Mouse (Mus musculus) cerebellum, adult 2 months (tissue): ENCODE results near the gene Ahdc1.

Experiments used
- CTCF ChIP-seq: fragments of 200-500 bp; IDR thresholded peaks from 2 replicates; pipeline ENCODE4 v1.5.1; 2011; ENCODE audit warnings: low read depth, mild to moderate bottlenecking, control low read depth, low read length, moderate library complexity, borderline replicate concordance; ENCODE audit not compliant: insufficient read depth
- POLR2A ChIP-seq: fragments of 200-500 bp; IDR thresholded peaks from 2 replicates; pipeline ENCODE4 v1.6.1; 2011; ENCODE audit warnings: low read length, control low read depth, borderline replicate concordance; ENCODE audit not compliant: insufficient read depth

DNA sequence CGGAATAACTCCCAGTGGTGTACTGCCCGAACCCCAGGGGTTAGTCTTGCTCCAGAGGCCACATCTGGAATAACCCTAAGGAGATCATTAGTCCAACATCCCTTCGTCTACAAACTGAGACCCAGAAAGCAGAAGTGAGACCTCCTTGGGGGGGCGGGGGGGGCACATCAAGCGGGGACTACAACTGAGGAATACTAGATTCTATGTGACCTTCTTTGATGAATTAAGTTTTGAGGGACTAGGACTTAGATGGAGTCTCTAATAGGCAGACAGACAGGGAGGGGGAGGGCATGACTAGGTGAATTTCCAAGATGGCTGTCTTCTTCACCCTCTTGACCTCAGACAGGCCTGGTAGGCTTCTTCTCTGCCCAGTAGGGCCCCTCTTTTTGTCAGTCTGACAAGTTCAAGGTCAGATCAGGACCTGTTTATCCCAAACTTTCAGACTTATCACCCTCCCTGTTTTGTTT, 98.3 kb downstream of the Ahdc1 start:
- TF ChIP-seq CTCF = no peak
- no peak for TF ChIP-seq POLR2A
